Mouse (Mus musculus) ovary, adult 18-20 months (tissue): ENCODE results near the gene Nell1.

Source experiments
- DNase-seq: peaks from one replicate; pipeline ENCODE4 v3.0.0; 2022; ENCODE audit warnings: low spot score, mixed read lengths

Gene Nell1

DNA sequence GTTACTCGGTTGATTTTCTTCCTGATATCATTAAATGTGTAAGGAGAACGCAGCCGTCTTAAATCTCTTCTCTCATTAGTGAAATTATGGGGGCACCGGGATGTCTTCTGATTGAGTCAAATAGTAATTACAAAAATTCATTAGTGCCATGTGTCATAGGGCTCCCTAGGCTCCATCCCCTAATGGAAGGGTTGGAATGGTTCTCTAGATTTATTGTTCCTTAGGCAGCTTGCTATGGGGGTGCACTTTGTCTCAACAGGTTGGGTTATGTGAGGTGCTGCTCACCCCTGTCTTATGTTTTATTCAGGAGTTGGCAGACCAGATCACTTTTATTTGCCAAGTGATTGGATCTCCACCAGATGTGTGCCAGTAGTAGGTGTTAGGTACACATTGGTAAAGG, 75.5 kb downstream of the Nell1 start:
- no peak for DNase-seq

DNA sequence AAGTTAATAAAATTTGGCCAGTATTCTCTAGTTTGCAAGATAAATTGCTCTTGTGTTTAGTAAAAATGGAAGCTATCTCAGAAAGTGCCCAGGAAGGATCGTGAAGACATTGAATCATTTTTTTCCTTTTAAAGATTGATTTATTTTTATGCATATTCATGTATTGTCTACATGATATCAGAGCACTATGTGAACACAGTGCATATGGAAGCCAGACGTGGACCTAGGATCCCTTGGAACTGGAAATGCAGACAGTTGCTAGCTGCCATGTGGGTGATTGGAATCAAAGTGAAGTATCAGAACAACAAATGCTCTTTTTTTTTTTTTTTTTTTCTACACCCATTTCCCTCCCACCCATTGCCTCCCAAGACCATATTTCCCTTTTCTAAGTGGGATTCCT, 79.0 kb downstream of the Nell1 start:
- no peak for DNase-seq

DNA sequence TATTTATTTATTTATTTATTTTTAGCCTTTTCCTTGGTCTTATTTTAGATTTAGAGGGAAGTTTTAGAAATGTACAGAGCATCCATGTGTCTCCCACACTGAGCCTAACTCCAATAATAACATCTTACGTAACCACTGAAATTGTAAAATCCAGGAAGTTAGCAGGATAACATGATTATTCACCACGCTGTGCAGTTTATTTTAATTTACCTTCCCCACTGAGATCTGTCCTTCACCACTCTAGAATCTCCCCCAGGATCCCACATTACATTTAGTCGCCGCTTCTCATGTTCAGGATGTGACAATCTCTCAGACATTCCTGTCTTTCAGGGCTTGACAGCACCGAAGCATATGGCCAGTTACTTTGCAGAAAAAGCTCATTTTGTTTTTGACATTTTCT, 119.8 kb downstream of the Nell1 start:
- DNase-seq: no peak

DNA sequence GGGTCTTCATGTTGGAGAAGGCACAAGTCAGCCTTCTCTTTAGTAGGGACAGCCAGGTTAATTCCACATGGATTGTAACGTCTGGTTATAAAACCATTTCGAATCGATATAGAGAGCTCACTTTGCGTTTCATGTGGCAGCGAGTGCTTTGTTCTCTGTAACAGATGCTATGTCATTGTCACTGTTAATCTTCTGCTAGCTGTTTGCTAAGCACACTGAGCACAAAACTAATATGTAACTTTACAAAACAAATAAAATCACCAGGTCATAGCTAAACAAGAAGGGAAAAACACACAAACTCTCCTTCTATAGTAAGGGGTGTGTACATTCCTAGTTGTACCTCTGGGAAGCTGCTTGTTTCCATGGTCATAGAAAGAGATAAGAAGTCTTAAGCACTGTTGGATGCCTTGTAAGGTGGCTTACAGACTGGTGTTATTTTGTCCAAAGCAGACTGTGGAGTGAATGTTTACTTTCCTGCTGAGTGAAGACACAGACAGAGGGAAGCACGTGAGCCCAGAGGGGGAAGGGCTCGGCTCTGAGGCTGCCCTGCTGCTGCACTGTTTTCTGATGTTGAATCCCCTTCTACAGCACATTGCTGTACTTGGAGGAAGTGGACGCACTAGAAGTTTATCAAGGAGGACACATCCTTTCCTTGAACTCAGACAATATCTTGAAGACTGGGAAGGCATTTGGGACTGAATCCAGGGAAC, 131.1 kb downstream of the Nell1 start:
- DNase-seq: no peak

DNA sequence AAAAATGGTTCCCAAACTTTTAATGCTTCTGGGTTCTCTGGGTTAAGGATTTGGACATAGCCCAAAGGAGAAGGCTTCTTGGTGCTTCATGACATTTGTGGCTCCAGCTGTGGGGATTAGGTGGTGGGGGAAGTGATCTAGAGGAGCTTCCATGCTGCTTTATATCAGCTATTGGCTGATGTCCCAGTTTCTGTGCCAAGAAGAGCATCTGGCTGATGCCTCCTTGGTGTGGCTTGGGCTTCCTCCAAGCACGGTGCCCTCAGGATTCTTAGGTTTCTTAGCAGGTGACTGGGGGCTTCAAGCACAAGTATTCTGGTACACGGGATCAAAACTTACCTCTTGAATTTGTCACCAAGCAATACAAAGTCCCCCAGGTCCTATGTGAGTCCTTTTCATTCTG, 132.6 kb downstream of the Nell1 start:
- no peak for DNase-seq

DNA sequence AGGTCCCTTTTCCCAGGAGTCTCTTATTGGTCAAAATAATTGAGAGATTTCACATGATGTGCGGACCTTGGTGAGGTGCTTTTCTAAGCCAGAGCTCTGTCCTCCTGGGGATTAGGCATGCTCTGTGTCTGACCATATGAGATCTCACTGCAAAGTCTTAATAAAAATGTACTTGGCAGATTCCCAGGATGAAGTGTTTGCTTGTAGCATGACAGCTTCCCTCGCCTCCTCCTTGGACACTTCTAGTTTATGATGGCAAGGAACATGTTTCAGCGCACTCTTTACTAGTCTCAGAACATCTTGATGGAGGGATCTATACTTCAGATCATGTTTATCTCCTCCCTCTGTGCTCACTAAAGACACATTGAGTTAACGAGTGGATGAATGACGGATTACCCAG, 143.7 kb downstream of the Nell1 start:
- DNase-seq: no peak

DNA sequence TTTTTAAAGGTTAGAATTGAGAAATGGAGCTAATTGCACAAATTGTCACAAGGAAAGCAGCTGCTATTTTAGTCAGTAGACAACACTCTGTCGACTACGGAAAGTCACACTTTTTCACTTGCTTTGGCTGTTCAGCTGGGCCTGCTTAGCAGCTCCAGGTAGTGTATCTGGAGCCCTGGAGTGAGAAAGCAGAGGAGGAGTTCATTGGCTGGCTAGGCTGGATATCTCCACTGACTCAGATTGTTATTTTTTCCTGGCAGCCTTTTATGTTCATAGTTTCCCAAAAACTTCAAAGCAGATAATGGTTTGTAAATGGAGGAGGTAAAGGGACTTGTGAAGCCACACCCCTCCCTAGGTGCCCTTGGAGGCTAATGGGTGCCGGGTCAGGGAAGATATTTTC, 163.0 kb downstream of the Nell1 start:
- no peak for DNase-seq

DNA sequence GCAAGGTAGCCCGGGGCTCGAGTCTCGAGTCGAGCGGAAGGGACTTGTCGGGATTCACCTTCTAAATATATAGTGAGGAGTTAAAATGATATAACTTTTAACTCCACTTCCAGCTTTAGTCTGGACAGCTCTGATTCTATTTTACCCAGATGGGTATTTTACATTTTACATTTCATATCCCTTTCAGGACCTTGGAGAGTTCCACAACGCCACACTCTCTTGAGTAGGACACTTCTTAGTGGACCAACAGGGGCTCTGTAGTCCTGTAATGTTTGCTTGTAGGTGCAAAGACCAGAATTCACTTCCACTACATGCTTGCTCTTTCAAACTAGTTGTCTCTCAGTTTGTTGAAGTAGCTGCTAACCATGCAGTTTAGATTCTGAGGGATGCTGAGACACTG, 174.7 kb downstream of the Nell1 start:
- no peak for DNase-seq

DNA sequence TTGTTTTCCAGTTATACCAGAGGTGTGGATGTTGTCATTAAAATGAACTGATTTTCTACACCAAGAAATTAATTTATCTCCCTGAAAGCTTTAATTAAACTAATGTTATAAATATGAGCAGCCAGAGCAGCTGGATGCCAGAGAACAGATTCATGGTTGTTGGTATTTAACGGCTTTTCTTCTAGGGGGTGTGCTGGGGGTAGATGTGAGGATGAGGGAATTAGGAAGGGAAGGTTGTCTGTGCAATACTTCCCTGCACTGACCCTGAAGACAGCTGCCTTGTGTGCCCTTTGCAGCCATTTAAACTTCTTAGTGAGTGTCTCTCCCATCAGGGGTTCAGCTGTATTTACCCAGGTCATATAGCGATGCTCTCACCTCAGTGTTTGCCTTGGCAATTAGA, 176.2 kb downstream of the Nell1 start:
- no peak for DNase-seq

DNA sequence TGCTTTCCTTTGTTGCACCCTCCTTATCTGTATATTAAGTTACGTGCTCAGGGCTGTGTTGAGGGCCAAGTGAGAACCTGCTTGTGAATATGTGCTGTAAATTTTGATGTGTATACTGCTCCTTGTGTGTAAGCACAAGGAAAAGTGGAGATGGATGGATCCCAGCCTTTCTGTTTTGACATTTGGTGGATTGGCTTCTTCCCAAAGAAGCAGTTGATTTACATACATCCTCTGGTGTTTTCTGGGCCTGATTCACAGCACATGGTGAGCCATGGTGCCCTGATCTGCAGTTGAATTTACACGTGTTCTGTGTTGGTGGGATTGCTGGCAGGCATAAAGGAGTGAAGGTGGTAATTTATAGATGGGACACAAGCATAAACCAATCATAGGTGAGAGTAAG, 179.0 kb downstream of the Nell1 start:
- DNase-seq: no peak

DNA sequence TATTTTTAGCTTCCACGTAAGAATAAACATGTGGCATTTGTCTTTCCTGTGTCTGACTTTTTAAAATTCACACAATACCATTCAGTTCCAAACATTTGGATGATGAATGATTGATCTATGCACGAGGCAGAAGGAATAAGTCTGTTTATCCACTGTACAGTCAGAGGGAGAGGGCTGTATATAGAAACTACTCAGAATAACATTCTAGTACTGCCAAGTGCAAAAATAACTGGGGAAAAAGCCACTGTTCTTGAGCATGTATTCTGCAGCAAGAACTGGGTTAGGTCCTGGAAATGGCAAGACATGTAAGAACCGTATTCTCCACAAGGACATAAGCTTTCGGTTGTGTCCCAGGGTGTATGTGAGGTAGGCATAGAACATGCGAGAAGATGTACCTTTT, 187.9 kb downstream of the Nell1 start:
- no peak for DNase-seq

DNA sequence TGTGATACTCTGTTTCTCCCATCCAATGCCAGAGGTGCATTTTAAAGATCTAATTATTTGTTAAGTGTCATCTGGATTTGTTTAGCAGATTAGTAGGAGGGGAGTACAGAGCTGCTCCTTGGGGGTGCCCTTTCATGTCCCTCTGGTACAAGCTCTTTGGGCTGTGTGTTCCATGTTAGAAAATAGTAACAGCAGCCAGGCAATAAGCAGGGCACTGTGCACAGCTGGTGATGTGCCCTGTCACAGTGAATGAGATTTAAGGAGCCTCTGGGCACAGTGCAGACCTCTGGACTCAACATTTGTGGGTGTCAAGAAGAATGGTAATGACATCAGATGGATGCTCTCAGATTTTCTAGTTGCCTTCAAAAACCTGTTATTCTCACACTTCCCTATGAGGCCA, 194.1 kb downstream of the Nell1 start:
- DNase-seq: no peak

DNA sequence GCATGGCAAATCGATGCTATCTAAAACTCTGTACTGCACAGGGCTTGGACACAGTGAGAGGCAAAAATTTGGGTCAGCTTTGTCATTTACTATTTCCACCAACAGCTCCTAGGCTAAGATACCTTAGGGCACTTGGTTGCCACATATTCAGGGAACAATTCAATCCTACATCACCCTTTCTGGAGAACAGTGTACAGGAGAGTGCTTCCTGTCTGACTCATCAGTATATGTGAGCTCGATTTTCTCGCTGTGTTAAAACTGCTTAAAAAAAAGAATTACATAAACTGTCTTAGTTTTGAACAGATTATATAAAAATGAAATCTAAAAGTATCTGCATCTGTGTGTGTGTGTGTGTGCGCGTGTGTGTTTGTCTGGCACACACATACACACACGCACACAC, 211.6 kb downstream of the Nell1 start:
- no peak for DNase-seq

DNA sequence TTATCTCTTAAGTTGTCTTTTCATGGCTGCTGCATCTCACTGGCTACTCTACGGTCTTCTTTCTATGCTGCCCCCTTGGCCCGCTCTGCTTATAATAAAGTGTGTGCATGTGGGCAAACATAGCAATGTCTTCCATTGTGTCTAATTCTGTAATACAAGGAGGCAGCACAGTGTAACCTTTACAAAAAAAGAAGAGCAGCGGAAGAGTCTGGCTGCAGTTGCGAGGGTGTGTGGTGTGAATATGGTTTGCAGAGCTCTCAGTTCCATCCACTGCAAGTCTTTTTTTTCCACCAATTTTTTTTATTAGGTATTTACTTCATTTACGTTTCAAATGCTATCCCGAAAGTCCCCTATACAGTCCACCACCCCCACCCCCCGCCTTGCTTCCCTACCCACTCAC, 219.3 kb downstream of the Nell1 start:
- no peak for DNase-seq

DNA sequence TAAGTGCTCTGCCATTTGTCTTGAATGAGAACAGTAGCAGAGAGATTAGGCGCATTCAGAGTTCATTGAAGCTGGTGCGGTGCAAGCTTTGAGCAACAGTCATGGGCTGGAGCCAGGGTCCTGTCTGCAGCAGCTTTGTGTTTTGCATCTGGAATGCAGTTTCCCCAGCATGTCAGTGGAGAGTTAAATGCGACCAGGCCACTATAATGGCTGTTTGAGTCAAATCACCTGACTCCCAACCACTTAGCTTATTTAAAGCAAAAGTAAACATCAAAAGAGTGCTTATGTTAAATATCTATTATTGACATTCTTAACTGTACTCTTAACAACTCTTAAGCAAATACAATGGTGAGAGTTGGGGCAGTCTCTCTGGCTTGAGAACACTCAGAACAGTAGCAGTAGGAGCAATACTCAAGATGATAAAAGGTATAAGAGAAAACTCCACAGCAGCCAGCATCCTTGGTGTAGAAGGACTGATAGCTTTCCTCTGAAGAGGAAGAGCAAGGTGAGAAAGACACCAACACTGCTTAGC, 220.5 kb downstream of the Nell1 start:
- DNase-seq: no peak

DNA sequence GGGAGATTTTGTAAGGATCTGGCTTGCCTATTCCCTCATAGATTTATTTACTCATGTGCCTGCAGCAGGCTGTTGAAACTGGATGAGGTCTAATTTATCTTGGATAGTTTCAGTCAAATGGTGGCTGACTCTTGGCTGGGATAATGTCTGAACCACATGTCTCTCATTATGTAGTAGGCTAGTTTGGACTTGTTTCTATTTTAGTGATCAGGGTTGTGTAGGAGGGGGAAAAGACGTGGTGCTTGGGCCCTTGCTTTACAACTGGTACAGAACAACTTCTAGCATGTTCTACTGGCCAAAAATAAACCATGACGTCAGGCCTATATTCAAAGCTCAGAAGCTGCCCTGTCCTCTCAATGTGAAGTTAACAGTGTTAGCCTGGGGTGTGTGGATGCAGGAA, 230.6 kb downstream of the Nell1 start:
- no peak for DNase-seq

DNA sequence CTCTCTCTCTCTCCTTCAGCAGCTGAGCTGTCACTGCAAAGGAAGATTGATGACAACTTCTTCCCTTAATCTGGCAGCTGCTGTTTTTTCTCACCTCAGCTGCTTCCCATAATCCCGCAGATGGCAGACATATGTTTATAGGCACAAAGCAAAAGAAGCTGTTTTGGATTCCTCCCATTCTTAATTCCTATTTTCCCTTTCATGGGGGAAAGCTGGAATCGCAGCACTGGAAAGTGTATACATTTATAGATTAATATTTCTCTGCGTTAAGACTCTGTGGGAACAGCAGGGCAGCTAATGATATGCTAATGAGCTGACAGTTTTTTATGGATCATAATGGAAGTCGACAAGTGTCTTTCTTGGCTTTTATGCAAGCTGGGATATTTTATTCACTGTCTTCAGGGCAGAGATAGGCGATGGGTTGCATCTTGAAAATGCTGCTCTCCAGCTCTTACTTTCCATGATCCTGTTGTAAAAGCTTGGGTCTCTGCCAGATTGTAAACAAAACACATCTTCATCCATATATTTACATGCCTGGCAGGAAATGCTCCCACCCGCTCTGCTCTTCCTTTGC, 236.1 kb downstream of the Nell1 start:
- DNase-seq: no peak

DNA sequence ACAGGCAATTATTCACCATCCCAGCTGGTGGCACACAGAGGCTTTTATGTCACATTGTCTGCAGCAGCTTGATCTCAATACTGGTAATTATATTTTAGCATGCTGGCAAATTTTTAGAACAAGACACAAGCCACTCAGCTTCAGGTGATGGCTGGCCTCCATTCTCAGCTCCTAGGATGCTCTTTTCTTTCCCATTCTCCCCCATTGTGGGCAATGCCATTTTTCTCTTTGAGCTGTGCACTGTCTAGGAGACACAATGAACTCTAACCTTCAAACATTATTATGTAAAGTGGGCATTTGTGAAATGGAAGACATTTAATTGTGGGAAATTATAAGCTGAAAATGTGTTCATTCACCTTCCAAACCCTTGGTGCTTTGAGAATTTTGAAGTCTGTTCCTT, 247.2 kb downstream of the Nell1 start:
- no peak for DNase-seq

DNA sequence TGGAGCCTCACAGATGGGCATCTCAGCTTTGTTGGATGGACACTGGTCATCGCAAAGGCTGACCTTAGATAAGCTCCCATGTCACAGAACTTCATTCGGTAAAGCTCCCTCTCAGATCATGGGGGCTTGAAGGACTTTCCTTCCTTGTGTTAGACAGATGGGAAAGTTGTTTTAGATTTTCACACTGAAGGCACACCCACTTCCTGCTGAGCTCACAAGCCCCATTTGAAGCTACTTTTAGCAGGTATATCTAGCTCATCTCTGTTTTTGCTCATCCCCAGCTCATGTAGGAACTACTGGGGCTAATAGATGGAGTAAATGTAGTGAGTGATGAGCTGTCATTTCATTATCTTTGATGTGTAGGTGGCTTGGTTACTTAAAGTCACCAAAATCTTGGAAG, 252.0 kb downstream of the Nell1 start:
- no peak for DNase-seq

DNA sequence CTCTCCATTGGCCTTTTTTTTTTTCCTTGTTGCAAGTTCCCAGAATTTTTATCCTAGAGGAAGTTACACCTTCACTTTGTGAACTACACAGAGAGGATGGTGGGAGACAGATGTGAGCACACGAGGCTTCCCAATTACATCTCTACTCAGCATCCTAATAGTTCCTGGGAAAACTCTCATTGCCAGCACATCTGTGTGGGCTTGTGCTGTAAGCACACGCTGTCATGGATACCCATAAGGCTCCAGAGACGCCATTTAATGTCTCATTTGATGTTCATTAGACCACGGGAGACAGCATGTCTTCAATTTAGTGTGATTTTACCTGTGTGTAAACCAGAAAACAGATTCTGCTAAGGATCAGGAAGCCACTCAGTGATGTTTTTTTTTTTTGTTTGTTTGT, 253.6 kb downstream of the Nell1 start:
- no peak for DNase-seq

DNA sequence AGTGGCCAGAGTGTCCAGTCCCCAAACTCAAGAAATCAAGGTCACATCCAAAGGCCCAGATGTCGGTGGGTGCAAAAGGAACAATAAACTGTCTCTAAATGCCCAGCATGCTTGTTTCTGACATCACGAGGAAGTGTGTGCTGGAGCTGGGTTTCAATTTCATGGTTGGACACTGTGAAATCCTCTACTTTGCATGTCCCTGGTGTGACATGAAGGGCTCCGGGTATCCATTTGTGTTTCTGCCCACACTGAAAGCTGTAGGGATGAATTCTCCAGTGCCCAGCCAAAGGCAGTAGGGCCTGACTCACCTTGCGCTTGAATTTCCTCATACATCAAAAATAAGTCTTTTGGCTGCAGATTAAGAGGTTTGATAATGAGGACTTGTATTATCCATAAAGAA, 266.5 kb downstream of the Nell1 start:
- DNase-seq: no peak

DNA sequence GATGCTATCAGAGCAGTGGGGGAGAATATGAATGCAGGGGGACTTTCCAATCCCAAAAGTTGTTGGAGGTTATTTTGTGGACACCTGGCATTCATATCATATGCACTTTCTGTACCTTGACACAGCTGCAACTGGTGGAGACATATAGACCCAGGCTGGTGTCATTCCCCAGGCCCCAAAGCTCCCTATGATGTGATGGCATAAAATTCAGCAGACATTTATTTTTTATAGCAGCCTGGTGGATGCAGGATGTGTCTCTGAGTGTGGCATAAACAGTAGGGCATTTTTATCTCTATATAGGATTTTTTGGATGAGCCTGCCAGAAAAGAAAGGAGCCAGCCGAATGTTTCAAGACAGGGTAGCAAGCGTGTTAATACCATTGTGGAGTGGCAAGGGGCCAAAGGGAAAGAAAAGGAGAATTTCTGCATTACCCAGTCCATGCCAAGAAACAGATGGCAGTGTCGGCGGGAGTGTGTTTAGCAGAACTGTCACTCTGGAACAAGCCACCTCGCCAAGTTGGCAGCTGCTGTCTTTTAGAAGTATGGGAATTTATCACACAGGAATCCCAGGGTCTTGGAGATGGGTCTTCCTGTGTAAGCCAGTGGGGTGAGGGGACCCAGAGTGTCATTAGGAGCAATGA, 267.1 kb downstream of the Nell1 start:
- DNase-seq: no peak

DNA sequence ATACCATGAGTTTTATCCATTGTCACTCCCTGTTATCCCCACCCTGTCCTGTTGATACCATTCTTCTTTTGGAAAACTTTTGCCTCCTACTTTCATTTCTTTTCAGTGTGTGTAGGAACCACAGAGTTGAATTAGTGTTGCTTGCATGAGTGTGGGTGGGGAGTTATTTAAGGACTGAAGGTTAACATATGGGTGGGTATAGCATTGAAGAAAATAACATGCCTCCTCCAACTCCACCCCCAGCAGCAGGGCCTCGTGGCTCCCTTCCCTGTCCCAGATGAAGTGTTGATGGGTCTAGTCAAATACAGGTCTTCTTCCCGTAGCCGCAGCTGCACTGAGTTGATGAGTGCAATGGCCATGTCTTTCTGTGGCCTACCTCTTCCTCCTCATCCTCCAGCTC, 278.5 kb downstream of the Nell1 start:
- DNase-seq: no peak

DNA sequence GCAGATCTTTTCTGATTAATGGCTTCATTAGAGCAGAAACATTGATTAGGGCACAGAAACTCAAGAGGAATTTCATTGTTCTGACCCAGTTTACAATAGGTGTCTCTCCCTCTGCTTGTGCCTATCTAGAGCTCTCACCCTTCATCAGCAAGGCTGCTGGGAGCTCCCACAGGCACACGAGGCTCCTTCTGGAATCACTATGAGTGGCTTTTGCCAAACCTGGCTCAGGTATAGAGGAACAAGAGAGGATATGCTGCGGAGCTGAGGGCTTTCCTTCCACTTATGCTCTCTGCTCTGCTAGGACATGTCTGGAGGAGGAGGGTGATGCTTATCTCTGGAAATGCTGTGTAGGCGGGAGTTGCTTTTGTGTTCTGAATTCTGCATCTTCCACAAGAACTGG, 285.4 kb downstream of the Nell1 start:
- no peak for DNase-seq
